Mouse (Mus musculus) kidney, postnatal 0 days (tissue): ENCODE data around the gene Klf3. TPM values are rescaled to one million over a fixed set of nuclear protein-coding genes. Genes with fewer than 3 reads are reported as not detected.

Experiments
- ATAC-seq: fragments of 200-750 bp; cut with Nextera tagmentation; replicated peaks from 2 replicates; pipeline ENCODE4 v1.8.0; 2017; ENCODE audit warnings: low read depth, moderate number of reproducible peaks, moderate TSS enrichment, moderate library complexity; ENCODE audit not compliant: low FRiP score
- DNase-seq: peaks from one replicate; pipeline ENCODE4 v3.0.0-alpha.2; 2016; ENCODE audit warnings: low spot score
- H3K27ac ChIP-seq: fragments of 300-500 bp; sonication (generic); 2 replicates; pipeline ENCODE4 v1.5.1; 2014; ENCODE audit warnings: mild to moderate bottlenecking
- H3K27me3 ChIP-seq: fragments of 300-500 bp; sonication (generic); 2 replicates; pipeline ENCODE4 v1.6.1; 2014; ENCODE audit warnings: low read length, mixed read lengths; ENCODE audit not compliant: insufficient read depth
- H3K36me3 ChIP-seq: fragments of 300-500 bp; sonication (generic); 2 replicates; pipeline ENCODE4 v1.6.1; 2014; ENCODE audit warnings: low read length, mixed read lengths; ENCODE audit not compliant: insufficient read depth
- H3K4me1 ChIP-seq: fragments of 300-500 bp; sonication (generic); replicated peaks from 2 replicates; pipeline ENCODE4 v1.6.1; 2014; ENCODE audit warnings: antibody characterized with exemption, low read length, mixed read lengths; ENCODE audit not compliant: insufficient read depth
- H3K4me2 ChIP-seq: fragments of 300-500 bp; sonication (generic); 2 replicates; pipeline ENCODE4 v1.6.1; 2014; ENCODE audit warnings: mild to moderate bottlenecking, low read length, moderate library complexity, mixed read lengths
- H3K4me3 ChIP-seq: fragments of 300-500 bp; sonication (generic); replicated peaks from 2 replicates; pipeline ENCODE4 v1.5.1; 2014; ENCODE audit warnings: low read depth, low read length
- H3K9ac ChIP-seq: fragments of 300-500 bp; sonication (generic); 2 replicates; pipeline ENCODE4 v1.6.1; 2014; ENCODE audit warnings: low read depth, low read length
- H3K9me3 ChIP-seq: fragments of 300-500 bp; sonication (generic); replicated peaks from 2 replicates; pipeline ENCODE4 v1.6.1; 2016; ENCODE audit warnings: low read length, inconsistent platforms, mixed read lengths
- CTCF ChIP-seq: IDR thresholded peaks from 2 replicates; pipeline ENCODE4 v1.5.1; 2016; ENCODE audit warnings: antibody characterized with exemption, low read depth, mild to moderate bottlenecking, moderate library complexity
- WGBS: fragments of 180-500 bp; shearing (Covaris S2); extraction: QIAGEN DNeasy Blood & Tissue Kit; methylation state at CpG from one replicate; pipeline ENCODE4 v1.1.7; 2014; 5-methylcytosine and 5-hydroxymethylcytosine counted together
- polyA plus RNA-seq: library from polyadenylated mRNA; unstranded; fragments of >200 nt; fragmentation: Nextera tagmentation; extraction: Ambion mirVana; gene quantifications from 2 replicates; pipeline ENCODE4 v1.2.1, GENCODE M21; 2015

The Klf3 gene
- polyA plus RNA-seq, 1 experiment from 2014 or later, result 65.6 TPM

DNA sequence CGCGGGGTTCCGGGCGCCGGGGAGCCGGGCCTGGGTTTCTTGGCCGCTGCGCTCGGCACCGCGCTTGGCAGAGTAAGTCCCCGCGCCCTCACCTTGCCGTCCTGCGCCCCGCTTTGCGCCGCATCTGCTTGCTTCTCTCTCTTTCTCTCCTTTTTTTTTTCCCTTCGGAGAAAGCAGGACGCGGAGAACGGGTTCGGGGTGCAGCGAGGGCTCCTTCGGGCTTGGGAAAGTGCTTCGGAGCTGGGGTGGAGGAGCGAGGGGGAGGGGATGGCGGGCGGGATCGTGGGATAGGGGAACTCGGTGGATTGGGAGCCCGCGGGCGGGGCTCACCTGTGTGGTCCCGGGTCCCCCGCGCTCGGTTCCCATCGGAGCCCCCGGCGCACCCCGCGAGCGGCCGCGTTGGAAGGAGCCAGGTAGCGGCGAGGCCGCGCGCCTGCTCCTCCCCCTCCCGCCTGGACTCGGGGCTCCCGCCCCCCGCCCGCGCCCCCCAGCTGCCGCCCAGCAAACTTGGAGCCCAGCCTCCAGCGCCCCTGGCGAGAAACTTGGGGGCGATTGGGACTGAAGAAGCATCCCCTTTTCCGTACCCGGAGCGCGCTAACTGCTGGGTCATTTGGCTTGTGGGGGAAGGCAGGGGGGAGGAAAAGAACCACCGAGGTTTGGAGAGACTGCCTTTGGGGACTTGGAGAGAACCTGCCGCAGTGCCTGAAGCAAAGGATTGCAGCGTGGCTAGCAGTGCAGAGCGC lies 703 bp downstream of the Klf3 start:
- Histone ChIP-seq H3K4me1 (peaks cover 18% of the 10 kb centered on the region), H3K27ac (peak overlapping the region; percentile 100), H3K4me3 (peak overlapping the region; percentile 96), H3K36me3 (no peaks in the 10 kb centered on the region), H3K4me2 (peak overlapping the region; percentile 67), H3K27me3 (no peaks in the 10 kb centered on the region), H3K9ac (peak overlapping the region; percentile 99), H3K9me3 (no peaks in the 10 kb centered on the region; the same call in 1 of the 2 replicates)
- under 1% methylated on average over 68 of the region's 69 CpGs for WGBS
- DNase-seq (peak; percentile 83), ATAC-seq (no peak)
- no peak; the same call in 1 of the 2 replicates for TF ChIP-seq CTCF

DNA sequence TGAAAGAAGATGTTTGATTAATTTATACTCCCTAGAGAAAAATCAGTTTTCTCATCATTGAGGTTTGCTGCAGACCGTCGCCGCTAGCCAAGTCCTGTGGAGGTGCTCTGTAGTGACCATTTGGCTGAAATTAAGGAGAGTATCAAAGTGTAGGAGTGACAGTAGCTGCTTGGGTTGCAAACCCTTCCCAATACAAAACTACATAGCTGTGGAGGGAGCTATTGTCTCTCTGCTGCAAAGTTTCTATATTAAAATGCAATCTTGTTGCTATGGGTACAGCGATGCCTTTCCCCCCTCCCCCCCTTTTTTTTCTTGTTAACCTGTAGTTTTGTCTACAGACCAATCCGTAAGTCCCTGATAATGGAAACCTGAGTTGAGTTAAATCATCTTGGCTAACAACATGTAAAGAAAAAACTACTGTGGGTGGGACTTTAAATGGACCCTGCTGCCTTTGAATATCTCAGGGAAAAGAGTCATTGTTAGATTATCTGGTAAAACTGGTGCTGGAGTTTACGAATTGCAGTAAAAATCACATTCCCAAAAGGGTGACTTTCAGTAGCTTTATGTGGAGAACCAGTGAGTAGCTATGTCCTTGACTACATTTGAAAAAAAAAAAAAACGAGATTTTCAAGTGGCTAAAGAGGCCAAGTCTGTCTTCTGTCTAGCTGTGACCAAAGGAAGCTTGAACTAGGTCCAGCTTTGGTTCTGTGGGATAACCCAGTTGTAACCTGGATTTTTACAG lies 2.1 kb downstream of the Klf3 start:
- Histone ChIP-seq H3K4me1 (peaks cover 28% of the 10 kb centered on the region), H3K4me2 (peak overlapping the region; percentile 67), H3K4me3 (peak overlapping the region; percentile 96), H3K9me3 (no peaks in the 10 kb centered on the region), H3K36me3 (no peaks in the 10 kb centered on the region), H3K27ac (peak overlapping the region; percentile 84), H3K27me3 (no peaks in the 10 kb centered on the region), H3K9ac (peak overlapping the region; percentile 24)
- 7% methylated on average over 7 of the region's 7 CpGs for WGBS
- peak; percentile 57 for DNase-seq
- TF ChIP-seq CTCF, result no peak
- no peak for ATAC-seq

DNA sequence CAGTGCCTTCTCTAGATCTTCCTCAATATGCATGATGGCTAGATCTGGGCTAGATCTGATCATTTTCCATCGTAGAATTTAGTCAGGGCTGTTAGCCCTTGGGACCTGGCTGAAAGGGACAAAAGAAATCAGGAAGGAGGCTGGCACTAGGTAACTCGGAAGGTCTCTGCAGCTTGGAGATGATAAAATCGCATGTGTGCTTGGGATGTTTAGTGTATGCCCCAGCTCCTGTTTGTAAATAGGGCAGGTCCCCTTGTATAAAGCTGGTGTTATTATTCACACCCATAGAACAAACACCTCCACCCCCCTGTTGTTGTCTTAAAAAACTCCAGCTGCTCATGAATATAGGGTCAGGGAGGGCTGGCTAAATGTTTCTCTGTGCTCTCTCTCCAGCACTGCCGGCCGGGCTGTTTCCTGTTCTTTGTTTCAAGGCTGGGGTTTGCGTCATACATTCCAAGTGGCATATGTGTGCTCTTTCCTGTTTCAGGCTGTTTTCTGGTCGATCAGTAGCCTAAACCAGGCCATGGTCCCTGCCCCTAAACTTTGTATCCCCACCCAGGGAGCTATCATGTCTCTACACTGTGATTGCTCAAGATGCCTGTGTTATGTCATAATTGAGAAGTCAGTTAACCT lies 2.8 kb downstream of the Klf3 start:
- peak; percentile 96 for DNase-seq
- ATAC-seq, result peak; percentile 16
- no peak for TF ChIP-seq CTCF
- H3K4me3 ChIP-seq, result peak overlapping the region; percentile 96
- H3K9ac ChIP-seq, result peak overlapping the region; percentile 24; the same call in 1 of the 2 replicates
- H3K36me3 ChIP-seq, result no peaks in the 10 kb centered on the region
- no peaks in the 10 kb centered on the region for H3K9me3 ChIP-seq
- peak overlapping the region; percentile 67 for H3K4me2 ChIP-seq
- 1% methylated on average over 7 of the region's 7 CpGs for WGBS
- H3K4me1 ChIP-seq, result peaks cover 35% of the 10 kb centered on the region
- no peaks in the 10 kb centered on the region for H3K27me3 ChIP-seq
- H3K27ac ChIP-seq, result peak overlapping the region; percentile 84

DNA sequence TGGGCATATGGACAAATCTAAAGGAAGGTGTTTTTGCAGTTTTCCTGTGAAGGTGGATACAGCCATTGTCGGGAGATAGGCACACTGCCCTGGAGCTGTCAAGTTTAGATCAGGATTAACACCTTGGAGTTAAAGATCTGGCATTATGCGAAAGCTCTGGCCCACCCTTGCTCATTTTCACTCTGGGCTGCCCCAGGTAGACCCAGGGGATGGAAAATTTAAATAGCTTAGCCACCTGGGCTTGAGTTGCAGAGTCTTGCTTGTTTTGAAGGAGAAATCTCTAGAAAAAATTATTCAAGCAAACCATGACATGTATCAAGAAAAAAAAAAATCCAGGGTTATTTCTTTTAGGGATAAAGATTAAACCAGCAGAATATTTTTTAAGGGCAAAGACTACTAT lies 3.4 kb downstream of the Klf3 start:
- no peaks in the 10 kb centered on the region for H3K27me3 ChIP-seq
- WGBS, result 20% methylated on average over 2 of the region's 2 CpGs
- H3K4me1 ChIP-seq, result peaks cover 41% of the 10 kb centered on the region

DNA sequence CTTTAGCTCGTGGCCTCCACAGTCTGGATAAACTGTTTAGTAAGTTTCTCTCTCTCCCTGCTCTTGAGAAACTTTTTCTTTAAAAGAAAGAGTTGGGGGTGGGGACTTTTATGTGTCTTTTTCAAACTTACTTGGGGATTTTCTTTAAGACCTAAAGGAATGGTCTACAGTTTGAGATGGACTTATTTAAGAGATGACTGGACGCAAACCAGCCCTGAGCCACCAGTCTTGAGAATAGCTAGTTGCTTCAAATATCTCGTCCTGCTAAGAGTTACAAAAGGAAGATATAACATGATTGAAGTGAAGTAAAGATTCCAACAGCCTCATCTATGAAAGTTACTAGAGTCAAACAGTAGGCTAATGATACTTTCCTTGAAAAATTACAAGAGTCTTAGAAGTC lies 4.0 kb downstream of the Klf3 start:
- Histone ChIP-seq H3K9ac (no peak overlapping the region), H3K4me1 (peaks cover 47% of the 10 kb centered on the region), H3K36me3 (no peaks in the 10 kb centered on the region), H3K4me3 (no peak overlapping the region), H3K9me3 (no peaks in the 10 kb centered on the region), H3K27ac (peak overlapping the region; percentile 88), H3K4me2 (peak overlapping the region; percentile 23), H3K27me3 (no peaks in the 10 kb centered on the region)
- 53% methylated on average over 3 of the region's 3 CpGs for WGBS
- ATAC-seq (no peak), DNase-seq (no peak)
- TF ChIP-seq CTCF, result no peak

More for the DNA sequence above, 3.4 kb downstream of the Klf3 start:
- Histone ChIP-seq H3K4me2 (peak overlapping the region; percentile 67), H3K27ac (peak overlapping the region; percentile 84), H3K36me3 (no peaks in the 10 kb centered on the region), H3K9ac (peak overlapping the region; percentile 24; the same call in 1 of the 2 replicates), H3K4me3 (peak overlapping the region; percentile 96; the same call in 1 of the 2 replicates), H3K9me3 (no peaks in the 10 kb centered on the region)
- ATAC-seq (no peak), DNase-seq (no peak)
- no peak for TF ChIP-seq CTCF

DNA sequence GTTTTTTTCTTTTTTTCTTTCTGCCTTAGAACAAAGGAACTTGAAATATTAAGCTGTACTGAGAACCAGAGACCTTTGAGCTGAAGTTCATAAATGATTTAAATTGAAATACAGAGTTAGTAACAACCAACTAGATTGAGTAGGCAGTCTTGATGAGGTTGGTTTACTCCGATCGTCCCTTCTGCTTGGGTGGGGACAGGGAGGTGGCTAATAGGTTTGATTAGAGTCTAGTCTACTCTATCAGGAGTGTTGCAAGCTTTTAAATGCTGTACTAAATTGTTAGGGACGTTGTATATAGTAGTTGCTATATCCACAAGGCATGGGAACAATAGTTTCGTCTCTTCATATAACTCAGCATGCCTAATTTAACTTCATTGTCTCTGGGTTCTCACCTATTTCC lies 4.4 kb downstream of the Klf3 start:
- Histone ChIP-seq H3K4me3 (no peak overlapping the region), H3K9me3 (no peaks in the 10 kb centered on the region), H3K36me3 (no peaks in the 10 kb centered on the region), H3K4me2 (peak overlapping the region; percentile 41), H3K9ac (no peak overlapping the region), H3K4me1 (peaks cover 51% of the 10 kb centered on the region), H3K27ac (peak overlapping the region; percentile 88), H3K27me3 (no peaks in the 10 kb centered on the region)
- no peak for ATAC-seq
- 42% methylated on average over 4 of the region's 4 CpGs for WGBS
- DNase-seq, result no peak
- TF ChIP-seq CTCF, result no peak
